Mouse (Mus musculus) urinary bladder, postnatal 36 days (tissue): ENCODE results near the gene Mif.
"Not testable (repeated sequence)": the region's sequence is repeated elsewhere in the genome, so short reads cannot be mapped to it uniquely, and the experiment has no call there.

Source experiments
- DNase-seq, 2 experiments: peaks; one replicate each; pipeline ENCODE4 v3.0.0; 2022; ENCODE audit warnings: low spot score in 2 of 2, mixed read lengths in 1 of 2

The Mif gene

GRCm38 (mm10) chr10:75859786-75860470, at the start of gene Mif:
TSS of gene Mif (minus strand) at chr10:75860240.
- peak; percentile 81 to 89 for DNase-seq

GRCm38 (mm10) chr10:75906882-75907281, 46.8 kb upstream of the Mif start:
- no peak for DNase-seq

GRCm38 (mm10) chr10:75904391-75904790, 44.4 kb upstream of the Mif start:
- DNase-seq, result no peak

GRCm38 (mm10) chr10:75898846-75899245, 38.8 kb upstream of the Mif start:
- peak in 1 of 2 experiments; percentile 74 for DNase-seq

- no peak for DNase-seq
These were observed 38.1 kb upstream of the Mif start for GRCm38 (mm10) chr10:75898039-75898564.

- DNase-seq, result peak; percentile 47 to 69
These were observed 37.3 kb upstream of the Mif start for GRCm38 (mm10) chr10:75897373-75897772.

GRCm38 (mm10) chr10:75896208-75896607, 36.2 kb upstream of the Mif start:
- no peak for DNase-seq

GRCm38 (mm10) chr10:75895730-75896129, 35.7 kb upstream of the Mif start:
- DNase-seq, result no peak

- no peak for DNase-seq
These were observed 34.6 kb upstream of the Mif start for GRCm38 (mm10) chr10:75894601-75895000.

- DNase-seq, result peak; percentile 82 to 92
These were observed 33.2 kb upstream of the Mif start, which contains the start of gene Derl3 for GRCm38 (mm10) chr10:75893089-75893750. TSS of gene Derl3 (plus strand) at chr10:75893413.

GRCm38 (mm10) chr10:75889406-75890153, 29.5 kb upstream of the Mif start:
- DNase-seq, result no peak

- DNase-seq, result not testable (repeated sequence)
These were observed 27.5 kb upstream of the Mif start for GRCm38 (mm10) chr10:75887504-75887903.

- DNase-seq, result no peak
These were observed 24.7 kb upstream of the Mif start for GRCm38 (mm10) chr10:75884742-75885141.

GRCm38 (mm10) chr10:75883232-75883552, 23.2 kb upstream of the Mif start:
- peak; percentile 64 to 81 for DNase-seq

- DNase-seq, result no peak
These were observed 22.6 kb upstream of the Mif start for GRCm38 (mm10) chr10:75882433-75883231.

GRCm38 (mm10) chr10:75881578-75882432, 21.8 kb upstream of the Mif start:
- no peak for DNase-seq

- peak in 1 of 2 experiments; percentile 50 for DNase-seq
These were observed 20.9 kb upstream of the Mif start for GRCm38 (mm10) chr10:75880771-75881577.

- no peak for DNase-seq
These were observed 20.3 kb upstream of the Mif start for GRCm38 (mm10) chr10:75880351-75880750.

- no peak for DNase-seq
These were observed 18.8 kb upstream of the Mif start for GRCm38 (mm10) chr10:75878836-75879235.
